Mouse (Mus musculus) spleen, adult 18-20 months (tissue): Measurements from ENCODE around the gene Riok1.

Source experiments
- DNase-seq, 2 experiments: peaks; one replicate each; pipeline ENCODE4 v3.0.0; 2022; ENCODE audit warnings: mixed read lengths in 2 of 2

Riok1 gene

DNA sequence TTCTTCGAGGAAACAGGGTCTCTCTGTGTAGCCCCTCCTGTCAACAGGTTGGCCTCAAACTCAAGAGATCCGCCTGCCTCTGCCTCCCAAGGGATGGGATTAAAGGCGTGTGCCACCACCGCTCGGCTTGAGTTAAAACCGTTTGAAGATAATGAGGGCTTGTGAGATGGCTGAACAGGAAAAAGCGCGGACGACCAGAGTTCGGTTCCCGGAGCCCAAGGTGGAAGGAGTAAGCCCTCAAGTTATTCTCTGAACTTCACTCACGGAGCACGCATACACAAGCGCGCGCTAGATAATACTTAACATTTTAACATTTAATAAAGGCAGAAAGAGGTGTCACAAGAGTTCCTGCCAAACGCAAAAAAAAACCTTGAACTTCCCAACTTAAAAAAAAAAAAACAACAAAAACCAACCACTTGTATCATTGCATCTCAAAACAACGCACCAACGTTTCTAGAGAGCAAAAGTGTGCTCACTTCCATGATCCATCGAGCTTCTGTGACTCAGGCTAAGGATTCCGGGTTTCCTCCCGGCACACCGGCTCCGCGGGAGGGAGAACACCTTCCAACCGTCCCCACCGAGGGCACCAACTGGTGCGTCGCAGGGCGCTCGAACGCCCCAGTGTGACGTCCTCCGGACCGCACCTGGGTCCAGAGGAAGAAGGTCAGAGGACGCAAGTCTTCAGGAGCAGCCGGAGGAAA is at the start of gene Riok1:
Gene Riok1, plus strand, starts transcription at position 653 of the 701 bp plus-strand sequence.
- DNase-seq: peak in 1 of 2 experiments; percentile 21

DNA sequence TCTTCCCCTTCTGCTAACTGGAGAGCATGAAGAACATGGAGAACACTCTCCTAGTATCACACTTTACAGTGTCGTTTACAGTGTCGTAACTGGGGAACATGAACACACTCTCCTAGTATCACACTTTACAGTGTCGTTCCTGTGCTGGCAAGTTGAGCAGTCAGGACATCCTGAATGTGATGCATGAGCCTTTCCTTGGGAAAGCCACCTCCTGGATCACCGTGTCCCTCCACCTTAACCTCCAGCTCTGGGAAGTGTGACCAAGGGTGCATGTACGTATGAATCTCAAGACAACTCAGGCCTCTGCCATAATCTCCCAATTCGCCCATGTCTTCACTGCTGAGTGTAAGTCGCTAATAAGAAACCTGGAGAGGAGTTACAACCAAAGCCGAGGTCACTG is 47.1 kb upstream of the Riok1 start:
- DNase-seq: no peak

DNA sequence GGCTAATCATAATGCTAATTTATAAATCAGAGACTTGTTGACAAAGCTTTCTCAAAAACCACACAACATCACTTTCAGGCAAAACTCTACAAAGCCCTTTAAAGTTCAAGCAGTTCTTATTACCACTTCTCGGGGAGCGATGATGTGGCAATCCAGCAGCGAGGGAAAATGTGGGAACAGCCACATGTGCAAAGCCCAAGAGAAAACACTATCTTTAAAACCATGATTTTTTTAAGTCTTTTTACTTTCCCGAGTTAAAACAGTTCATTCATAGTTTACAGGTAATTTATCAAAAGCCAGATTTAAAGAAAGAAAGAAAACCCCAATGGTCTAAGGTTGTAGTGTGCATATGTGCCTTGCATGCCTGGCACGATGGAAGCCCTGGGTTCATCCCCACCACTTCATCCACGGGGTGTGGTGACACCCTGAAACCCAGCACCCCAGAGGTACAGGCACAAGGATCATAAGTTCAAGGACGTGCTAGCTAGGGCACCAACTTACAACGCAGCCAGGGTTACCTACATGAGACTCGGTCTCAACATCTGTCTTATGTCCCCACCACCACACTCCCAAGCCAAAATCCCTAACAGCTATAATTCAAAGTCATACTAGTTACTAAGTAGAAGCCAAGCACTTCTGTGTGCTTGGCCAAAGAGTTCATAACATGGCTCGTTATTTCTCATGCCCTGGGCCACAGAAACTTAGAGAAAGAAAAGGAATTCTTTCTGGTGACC is 44.0 kb upstream of the Riok1 start:
- DNase-seq: no peak

DNA sequence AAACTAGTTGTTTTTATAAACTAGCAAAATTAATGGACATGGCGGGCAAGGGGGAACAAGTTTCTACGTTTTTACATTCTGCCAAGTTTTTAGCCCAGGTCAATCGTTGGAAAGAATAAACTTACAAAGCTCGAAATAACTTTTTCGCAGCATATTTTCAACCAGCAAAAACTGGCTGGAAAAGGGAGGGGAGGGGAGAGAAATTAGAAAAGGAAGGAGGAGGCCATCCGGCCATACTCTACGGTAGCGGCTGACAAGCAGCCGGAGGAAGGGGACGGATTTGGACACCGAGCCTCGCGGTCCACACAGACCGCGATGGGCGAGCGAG is 43.5 kb upstream of the Riok1 start:
- DNase-seq: no peak

DNA sequence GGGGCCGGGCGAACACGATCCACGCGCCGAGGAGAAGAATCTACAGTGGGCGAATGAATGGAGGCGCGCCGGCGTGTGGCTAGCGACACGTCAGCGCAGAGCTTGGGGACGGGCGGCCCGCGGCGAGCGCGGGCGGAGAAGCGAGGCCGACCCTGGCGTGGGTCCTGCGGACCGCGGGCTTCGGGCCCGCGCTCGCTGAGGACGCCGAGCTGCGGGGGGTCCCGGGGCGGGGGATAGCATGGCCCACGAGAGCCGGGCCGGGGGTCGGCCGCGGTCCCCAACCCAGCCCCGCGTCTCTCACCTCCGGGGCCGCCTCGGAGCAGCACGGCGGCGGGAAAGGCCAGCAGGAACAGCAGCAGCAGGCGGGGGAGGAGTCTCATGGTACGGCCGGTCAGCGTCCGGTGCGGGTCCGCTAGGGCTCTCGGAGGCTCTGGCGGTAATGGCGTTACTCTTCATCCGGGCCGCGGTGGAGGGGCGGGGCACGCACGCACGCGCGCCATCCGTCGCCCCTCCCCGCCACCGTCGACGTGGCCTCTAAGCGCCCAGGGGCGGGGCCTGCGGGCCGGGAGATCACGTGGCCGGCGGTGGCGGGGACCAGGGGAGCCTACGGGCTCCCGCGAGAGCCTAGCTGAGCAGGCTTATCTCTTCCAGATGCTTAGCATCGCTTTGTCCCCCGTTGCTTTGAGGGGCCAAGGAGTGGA is 42.9 kb upstream of the Riok1 start, which contains the start of gene Ssr1:
Gene Ssr1, minus strand, starts transcription at position 514 of the 701 bp plus-strand sequence.
- peak; percentile 91 to 97 for DNase-seq

DNA sequence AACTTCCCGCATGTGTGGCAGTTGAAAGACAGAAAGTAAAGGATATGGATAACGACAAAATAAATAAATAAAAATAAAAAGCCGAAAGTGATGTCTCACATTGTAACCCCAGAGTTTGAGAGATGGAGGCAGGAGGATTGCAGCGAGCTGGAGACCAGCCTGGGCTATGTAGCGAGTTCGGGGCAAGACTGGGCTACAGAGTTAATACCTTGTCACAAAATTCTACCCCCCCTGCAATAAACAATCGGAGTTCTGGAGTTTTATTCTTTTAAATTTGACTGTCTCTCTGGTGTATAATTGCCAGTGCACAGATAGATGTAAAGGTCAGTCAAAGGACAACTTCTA is 42.4 kb upstream of the Riok1 start:
- DNase-seq: no peak

DNA sequence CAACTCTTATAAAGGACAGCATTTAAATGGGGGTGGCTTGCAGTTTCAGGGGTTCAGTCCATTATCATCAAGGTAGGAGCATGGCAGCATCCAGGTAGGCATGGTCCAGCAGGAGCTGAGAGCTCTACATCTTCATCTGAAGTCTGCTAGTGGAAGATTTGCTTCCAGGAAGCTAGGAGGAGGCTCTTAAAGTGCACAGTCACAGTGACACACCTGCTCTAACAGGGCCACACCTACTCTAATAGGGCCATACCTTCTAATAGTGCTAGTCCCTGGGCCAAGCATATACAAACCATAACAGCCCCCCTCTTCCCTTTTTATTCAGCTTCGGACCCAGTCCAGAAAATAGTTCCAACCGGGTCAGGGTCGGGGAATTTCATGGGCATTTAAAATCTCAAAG is 37.1 kb upstream of the Riok1 start:
- no peak for DNase-seq

DNA sequence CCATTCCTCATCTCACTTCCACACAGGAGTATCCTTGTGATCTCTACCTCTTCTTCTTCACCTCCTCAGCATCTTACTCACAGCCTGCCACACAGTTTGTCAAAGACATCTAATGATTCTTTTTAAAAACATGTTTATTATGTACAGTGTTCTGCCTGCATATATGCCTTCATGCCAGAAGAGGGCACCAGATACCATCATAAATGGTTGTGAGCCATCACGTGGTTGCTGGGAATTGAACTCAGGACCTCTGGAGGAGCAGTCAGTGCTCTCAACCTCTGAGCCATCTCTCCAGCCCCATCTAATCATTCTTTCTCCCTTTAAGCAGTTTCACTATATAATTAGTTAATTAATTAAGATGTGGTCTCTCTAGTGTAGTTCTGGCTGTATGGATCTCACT is 34.3 kb upstream of the Riok1 start:
- no peak for DNase-seq

DNA sequence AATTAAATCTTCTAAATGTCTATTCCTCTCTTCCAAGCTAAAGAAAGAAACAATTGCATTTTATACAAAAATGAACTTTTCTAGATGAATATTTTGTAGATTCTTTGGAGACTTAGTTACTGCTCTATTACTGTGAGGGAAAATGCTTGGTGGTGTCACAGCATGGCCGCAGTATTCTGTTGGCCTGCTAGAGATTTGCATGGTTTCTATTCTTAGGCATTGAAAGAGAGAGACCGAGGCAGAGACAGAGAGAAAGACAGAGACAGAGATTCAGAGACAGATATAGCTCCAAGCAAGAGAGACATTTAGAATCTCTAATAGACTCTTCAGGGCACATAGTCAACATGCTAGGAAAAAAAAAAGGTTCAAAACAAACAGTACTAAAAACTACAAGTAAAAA is 28.8 kb upstream of the Riok1 start:
- no peak for DNase-seq

DNA sequence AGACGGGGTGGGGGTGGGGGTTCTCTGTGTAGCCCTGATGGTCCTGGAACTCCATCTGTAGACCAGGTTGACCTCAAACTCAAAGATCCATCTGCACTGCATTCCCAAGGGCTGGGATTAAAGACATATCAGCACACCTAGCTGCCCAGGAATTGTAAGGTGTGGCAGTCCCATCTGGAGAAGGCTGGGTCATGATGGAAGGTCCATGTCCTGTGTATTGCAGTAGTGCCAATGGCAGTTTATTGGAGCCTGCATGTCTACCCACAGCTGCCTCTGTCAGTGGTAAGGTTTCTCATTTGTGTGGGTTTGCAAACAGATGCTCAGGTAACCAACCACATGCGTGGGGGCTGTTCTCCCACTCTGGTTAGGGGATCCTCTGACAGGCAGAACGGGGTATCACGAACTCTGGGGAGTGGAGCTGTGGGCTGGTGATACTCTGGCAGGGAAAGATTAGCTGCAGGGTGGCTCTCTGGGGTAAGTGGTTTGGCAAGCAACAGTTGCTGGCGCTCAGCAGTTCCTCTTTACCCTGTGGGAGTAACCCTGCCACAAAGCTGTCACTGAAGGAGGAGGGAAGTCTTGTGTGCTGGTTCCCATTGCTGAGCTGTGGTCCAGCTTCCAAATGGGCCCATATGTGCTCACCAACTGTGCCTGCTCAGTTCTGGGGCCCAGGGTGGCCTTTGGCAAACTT is 26.9 kb upstream of the Riok1 start:
- DNase-seq: peak in 1 of 2 experiments; percentile 22

DNA sequence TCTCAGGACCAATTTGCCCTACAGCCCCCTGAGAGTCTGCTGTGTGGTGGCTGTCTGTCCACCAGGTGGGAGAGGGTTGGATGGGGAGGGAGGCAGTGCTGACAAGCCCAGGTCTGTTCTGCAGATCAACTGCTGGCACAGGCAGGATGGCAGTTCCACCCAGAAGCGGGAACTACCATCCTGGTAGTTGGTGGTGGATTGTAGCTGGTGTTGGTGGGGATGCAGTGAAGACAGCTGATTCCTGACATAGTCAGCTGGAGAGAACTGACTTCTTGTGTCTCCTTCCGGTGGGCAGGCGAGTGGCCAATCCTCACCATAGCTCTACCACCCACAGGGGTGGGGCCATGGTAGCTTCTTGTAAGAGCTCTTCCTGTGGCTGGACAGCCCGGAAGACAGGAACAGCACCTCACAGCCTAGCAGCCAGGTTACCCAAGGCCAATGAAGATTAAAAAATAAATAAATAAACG is 26.3 kb upstream of the Riok1 start:
- peak; percentile 17 to 23 for DNase-seq

DNA sequence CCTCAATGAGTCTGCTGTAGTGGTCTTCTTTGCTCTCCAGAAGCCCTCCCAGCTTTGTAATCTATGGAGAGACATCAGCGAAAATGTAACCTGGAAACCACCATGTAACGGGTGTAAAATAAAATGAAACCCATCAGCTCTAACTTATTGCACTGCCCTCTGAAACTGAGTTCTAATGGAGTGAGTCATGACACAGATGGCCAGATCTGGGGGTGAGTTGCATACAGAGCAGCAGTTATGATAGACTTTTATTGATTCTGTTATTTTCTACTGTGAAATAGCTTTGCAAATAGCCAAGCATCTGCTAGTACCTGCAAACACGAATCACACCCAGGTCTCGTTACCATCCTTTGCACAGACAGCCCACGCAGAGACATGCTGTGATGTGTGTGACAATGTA is 24.4 kb upstream of the Riok1 start:
- DNase-seq: no peak

DNA sequence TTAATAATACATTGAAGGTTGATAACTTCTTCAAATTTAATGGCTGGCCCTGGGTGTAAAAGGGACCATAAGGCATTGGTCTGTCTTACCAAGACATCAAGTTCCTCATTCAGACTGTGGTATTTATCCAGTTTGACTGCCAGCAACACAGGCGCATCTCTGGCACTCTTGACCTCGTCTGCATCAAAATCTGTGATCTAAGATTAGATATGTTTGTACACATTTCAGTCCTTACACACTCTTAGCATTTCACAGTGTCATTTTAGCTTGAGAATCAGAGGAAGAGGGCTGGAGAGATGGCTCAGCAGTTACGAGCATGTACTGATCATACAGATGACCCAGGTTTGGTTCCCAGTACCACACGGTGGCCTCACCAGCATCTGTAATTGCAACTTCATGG is 21.2 kb upstream of the Riok1 start:
- DNase-seq: no peak

DNA sequence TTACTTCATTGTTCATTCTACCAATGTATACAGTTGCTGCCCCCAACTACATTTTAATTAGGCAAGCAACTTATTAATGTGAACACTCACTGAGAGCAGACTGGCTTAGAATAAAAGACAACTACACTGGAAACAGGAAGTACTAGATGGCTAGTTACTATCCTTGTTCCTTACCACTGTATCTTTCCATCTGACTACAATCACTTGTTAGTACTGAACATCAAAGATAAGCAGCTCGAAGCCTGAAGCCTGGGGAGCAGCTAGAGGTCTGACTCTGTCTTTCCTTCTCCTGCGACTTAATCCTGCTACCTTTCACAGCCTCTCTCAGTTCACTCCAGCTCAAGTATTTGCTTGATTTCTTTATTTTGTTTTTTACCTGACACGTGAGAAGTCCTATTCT is 18.0 kb upstream of the Riok1 start:
- no peak for DNase-seq

DNA sequence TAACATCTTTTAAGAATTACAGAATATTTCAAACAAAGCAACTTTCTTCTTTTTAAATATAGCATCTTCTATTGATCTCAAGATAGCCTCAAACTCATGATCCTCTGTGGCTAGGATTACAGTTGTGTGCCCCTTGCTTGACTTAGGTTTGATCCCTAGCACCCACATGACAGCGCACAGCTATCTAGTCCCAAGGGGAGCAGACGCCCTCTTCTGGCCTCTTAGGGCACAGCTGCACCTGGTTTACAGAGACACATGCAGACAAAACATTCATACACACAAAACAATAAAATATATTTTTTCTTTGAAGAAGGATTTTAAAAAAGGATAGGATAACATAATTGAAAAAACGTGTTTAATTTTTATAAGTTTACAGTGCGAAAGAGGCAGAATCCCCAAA is 10.9 kb upstream of the Riok1 start:
- no peak for DNase-seq

DNA sequence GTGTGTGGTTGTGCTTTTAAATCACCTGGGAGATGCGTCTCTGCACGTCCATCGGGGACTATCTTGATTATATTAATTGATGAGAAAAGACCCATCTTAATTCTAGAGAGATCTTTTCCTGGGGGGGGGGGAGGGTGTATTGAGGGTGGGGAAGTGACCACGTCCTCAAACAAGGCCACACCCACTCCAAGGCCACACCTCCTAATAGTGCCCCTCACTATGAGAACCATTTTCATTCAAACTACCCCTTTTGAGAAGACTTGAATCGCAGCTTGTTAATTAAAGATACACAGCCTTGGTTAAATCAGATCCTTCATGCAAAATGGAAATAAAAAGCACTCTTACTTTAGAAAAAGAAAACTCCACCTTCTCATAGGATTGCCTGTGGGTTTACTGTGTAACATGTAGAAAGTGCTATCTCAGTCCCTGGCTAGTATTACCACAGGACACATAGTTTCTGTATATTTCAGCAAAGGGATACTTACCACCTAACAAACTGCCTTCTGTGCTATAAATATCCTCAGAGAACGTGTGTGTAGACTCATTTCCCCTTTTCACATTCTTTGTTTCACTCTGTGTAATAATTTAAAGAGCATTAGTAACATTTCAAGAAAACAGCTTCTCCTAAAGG is 9.1 kb upstream of the Riok1 start:
- DNase-seq: no peak

DNA sequence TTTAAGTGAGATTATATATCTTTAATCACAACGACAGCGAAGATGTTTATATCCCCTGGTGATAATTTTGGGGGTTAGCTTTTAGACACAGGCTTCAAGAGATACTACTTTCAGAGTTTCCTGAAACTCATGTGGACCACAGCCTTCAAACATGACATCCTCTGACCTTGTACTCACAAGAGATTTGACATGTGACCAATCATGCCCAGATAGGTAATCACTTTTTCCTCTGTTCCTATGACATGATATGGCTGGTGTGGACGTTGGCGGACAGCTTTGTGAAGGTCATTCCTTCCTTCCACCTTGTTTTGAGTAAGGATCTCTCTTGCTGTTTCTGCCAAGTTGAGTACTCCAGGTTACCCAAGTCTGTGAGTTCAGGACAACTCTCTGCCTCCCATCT is 8.4 kb upstream of the Riok1 start:
- DNase-seq: no peak

DNA sequence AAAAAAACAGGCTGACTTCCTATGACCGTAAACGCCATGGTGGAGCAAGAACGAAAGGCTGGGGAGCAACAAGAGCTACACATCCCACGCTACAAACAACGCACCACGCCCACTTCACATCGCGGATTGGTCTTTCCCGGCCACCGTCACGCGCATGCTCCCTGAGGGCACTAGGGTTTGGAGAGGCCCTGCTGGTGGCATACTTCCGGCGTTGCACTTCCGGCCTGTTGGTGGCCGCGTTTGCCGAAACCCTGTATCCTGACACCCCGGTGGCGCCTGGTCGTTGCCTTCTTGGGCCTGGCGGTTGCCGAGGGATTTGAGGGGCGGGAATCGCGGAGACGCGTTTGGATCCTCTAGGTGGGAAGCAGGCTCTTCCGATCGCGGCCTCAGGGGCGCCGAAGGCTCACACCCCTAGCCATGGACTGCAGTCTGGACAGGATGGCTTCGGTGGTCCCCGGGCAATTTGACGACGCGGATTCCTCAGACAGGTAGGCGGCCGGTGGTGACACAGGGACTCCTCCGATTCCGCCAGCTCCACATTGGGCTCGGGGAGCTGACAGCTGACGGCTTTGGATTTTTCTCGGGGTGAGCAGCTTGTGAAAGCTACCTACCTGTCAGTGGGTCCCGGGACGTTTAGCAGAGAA is 371 bp downstream of the Riok1 start, which contains the start of gene Cage1:
Gene Cage1, minus strand, starts transcription at position 26 of the 644 bp plus-strand sequence.
- peak; percentile 91 to 94 for DNase-seq

DNA sequence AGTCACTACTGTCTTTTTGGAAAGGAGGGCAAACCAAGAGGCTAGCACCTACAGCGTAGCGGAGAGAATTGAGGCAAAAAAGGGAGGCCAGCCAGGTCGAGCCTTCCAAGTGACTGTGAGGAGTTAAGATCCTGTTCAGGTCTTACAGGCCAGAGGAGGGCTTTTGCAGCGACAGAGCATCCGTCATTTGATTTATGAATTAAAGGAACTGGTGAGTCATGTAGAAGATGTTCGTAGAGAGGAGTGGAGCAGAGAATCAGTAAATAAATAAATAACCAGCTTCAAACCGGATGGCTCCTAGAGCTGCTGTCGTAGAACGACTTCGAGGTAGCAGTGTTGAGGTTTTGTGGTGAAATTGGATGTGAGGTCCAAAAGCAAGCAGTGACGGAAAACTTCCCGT is 1.0 kb downstream of the Riok1 start:
- no peak for DNase-seq

DNA sequence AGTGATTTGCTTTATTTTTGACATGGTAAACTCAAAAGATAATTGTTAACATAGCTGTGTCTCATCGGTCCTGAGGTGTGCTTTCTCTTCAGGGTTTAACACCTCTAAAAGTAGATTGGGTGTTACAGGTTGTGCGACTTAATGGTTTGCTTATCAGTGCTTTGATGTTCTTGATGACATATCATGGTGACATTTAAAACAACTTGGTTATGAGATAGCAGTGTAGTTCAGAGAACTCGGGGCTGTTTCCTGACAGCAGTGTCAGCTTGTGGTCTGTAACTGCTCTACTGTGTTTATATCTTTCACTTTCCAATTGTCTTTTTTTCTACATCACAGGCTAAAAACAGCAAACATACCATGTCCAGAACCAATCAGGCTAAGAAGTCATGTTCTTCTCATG is 13.1 kb downstream of the Riok1 start:
- DNase-seq: no peak

DNA sequence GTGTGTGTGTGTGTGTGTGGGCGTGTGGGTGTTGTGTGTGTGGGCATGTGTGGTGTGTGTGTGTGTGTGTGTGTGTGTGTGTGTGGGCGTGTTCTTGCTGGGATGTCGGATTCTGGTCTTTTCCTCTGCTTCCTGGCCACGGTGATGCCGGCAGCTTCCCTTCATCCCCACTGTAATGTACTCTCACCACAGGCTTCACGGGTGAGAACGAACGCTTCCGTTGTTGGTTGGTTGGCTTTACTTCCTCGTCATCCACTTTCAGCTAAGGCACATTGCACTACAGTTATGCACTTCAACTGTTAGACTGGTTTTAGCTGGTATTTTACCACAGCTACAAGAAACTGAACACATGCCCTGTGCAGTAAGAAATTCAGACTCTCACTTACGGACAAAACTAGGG is 25.9 kb downstream of the Riok1 start:
- DNase-seq: peak in 1 of 2 experiments; percentile 8
